Mouse (Mus musculus): ENCODE measurements around the gene Akap13.

DNA sequence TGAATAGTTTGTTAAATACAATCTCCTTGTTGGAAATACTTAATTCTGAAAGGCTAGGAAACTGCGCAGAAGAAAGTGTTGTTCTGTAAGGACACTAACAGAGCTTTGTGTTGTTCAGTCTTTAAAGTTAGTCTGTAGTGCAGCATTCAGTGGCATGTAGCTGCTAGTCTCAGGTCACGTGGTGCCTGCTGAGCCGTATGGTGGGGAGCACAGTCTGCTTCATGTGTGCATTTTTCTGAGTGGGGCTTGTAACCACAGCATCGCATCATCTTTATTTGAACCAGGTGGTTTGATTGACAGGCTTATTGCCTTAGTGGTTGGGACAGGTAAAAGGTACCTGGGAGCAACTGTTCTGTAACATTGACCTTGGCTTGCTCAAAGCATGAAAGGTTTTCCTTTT lies 123.3 kb downstream of the Akap13 start:
- TF ChIP-seq CTCF (IDR thresholded peaks at IDR 0.05; ENCODE audit: borderline replicate concordance, insufficient read depth, low read length): no peak
- TF ChIP-seq POLR2A (IDR thresholded peaks at IDR 0.05; ENCODE audit: low read depth, low read length): no peak
